Mouse (Mus musculus) neural tube, embryonic 11.5 days (tissue): ENCODE results near the gene Bhlhe41. TPM values are rescaled to one million over a fixed set of nuclear protein-coding genes. Genes with fewer than 3 reads are reported as not detected.

Experiments
- ATAC-seq: fragments of 200-750 bp; cut with Nextera tagmentation; 2 replicates; pipeline ENCODE4 v1.8.0; 2017; ENCODE audit warnings: moderate number of reproducible peaks, mild to moderate bottlenecking, moderate TSS enrichment, moderate library complexity; ENCODE audit not compliant: insufficient read depth, low FRiP score, low TSS enrichment
- DNase-seq: peaks from one replicate; pipeline ENCODE4 v3.0.0-alpha.2; 2015; ENCODE audit warnings: low spot score
- H3K27ac ChIP-seq: fragments of 300-500 bp; sonication (generic); 2 replicates; pipeline ENCODE4 v1.5.1; 2014; ENCODE audit warnings: low read depth, mild to moderate bottlenecking, low read length
- H3K27me3 ChIP-seq: fragments of 300-500 bp; sonication (generic); 2 replicates; pipeline ENCODE4 v1.6.1; 2014; ENCODE audit warnings: mild to moderate bottlenecking, low read length, mixed read lengths; ENCODE audit not compliant: control insufficient read depth, insufficient read depth
- H3K36me3 ChIP-seq: fragments of 300-500 bp; sonication (generic); 2 replicates; pipeline ENCODE4 v1.6.1; 2014; ENCODE audit warnings: mild to moderate bottlenecking, low read length, moderate library complexity, mixed read lengths; ENCODE audit not compliant: control insufficient read depth, insufficient read depth
- H3K4me1 ChIP-seq: fragments of 300-500 bp; sonication (generic); 2 replicates; pipeline ENCODE4 v1.6.1; 2014; ENCODE audit warnings: low read length, mixed read lengths; ENCODE audit not compliant: control insufficient read depth, insufficient read depth
- H3K4me2 ChIP-seq: fragments of 300-500 bp; sonication (generic); 2 replicates; pipeline ENCODE4 v1.6.1; 2014; ENCODE audit warnings: low read depth, mild to moderate bottlenecking, moderate library complexity
- H3K4me3 ChIP-seq: fragments of 300-500 bp; sonication (generic); 2 replicates; pipeline ENCODE4 v1.5.1; 2014; ENCODE audit warnings: low read depth, low read length
- H3K9ac ChIP-seq: fragments of 300-500 bp; sonication (generic); 2 replicates; pipeline ENCODE4 v1.6.1; 2014; ENCODE audit warnings: mild to moderate bottlenecking, low read length
- H3K9me3 ChIP-seq: fragments of 300-500 bp; sonication (generic); 2 replicates; pipeline ENCODE4 v1.6.1; 2016; ENCODE audit warnings: low read length; ENCODE audit not compliant: control insufficient read depth
- WGBS: fragments of 180-500 bp; shearing (Covaris S2); extraction: QIAGEN DNeasy Blood & Tissue Kit; methylation state at CpG from one replicate; pipeline ENCODE4 v1.1.7; 2014; 5-methylcytosine and 5-hydroxymethylcytosine counted together
- polyA plus RNA-seq: library from polyadenylated mRNA; unstranded; fragments of >200 nt; fragmentation: Nextera tagmentation; extraction: Ambion mirVana; gene quantifications from 2 replicates; pipeline ENCODE4 v1.2.1, GENCODE M21; 2014

Gene Bhlhe41
- polyA plus RNA-seq, 1 experiment from 2014 or later, result 1.0 TPM

DNA sequence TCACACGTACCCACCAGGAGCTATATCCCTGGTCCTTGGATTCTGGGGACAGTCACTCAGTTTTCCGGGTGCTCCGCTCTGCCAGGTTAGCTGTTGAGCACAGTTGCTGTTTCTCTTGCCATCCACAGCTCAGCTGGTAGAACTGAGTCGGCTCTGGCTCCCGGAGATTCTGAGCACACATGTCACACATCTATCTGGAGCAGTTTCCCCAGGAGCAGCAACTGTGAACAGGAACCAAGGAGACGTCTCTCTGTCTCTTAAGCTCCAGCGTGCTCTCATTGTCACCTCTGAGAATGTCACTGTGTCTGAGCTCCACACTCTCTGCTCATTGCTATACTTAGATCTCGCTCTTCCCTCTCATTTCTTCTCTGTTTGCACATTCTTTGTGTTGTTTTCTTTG lies 32.4 kb downstream of the Bhlhe41 start:
- Histone ChIP-seq H3K36me3 (no peaks in the 10 kb centered on the region), H3K27ac (no peak overlapping the region), H3K9me3 (no peaks in the 10 kb centered on the region), H3K4me3 (no peak overlapping the region), H3K4me2 (no peak overlapping the region), H3K27me3 (no peaks in the 10 kb centered on the region), H3K9ac (no peak overlapping the region), H3K4me1 (no peaks in the 10 kb centered on the region)
- 78% methylated on average over 8 of the region's 8 CpGs for WGBS
- DNase-seq (no peak), ATAC-seq (no peak)

DNA sequence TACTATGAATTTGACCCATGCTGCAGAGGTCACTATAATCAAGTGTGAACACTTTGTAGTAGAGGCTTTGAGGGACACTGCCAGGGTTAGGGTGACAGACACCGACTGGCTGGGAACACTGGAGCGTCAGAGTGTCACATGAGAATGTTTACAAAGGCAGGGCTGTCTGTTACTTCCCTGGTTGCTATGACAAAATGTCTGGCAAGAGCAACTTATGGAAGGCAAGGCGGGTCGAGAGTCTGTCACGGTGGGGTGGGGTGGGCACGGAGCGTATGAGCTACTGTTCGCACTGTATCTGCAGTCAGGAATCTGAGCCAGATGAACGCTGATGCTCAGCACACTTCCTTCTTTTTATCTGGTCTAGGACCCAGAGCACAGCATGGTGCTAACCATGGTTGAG lies 34.7 kb downstream of the Bhlhe41 start:
- DNase-seq (no peak), ATAC-seq (no peak)
- no peaks in the 10 kb centered on the region for H3K27me3 ChIP-seq

DNA sequence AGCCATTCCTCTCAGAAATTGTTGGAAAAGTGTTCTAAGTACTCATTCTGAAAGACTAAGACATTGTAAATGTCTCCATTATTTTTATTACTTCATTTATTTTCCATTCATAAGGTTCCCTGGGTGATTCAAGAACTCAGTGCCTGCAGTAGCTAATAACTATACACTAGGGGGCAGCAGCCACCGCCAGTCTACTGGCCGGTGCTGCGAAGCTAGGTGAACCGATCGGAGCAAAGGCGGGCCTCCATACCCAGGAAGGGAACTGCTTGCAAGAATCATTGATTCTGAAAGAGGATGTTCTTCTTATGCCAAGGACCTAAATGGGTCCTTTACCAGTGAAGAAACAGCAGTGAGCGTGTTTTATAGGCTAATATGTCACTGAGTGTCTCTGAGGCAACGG lies 35.2 kb downstream of the Bhlhe41 start:
- Histone ChIP-seq H3K27me3 (no peaks in the 10 kb centered on the region), H3K4me2 (no peak overlapping the region), H3K9ac (no peak overlapping the region), H3K4me1 (no peaks in the 10 kb centered on the region), H3K9me3 (no peaks in the 10 kb centered on the region), H3K36me3 (no peaks in the 10 kb centered on the region), H3K4me3 (no peak overlapping the region), H3K27ac (no peak overlapping the region)
- WGBS, result 19% methylated on average over 8 of the region's 8 CpGs
- no peak for ATAC-seq
- peak; percentile 73 for DNase-seq

More for the DNA sequence above, 34.7 kb downstream of the Bhlhe41 start:
- Histone ChIP-seq H3K4me3 (no peak overlapping the region), H3K9me3 (no peaks in the 10 kb centered on the region), H3K27ac (no peak overlapping the region), H3K36me3 (no peaks in the 10 kb centered on the region), H3K4me2 (no peak overlapping the region), H3K4me1 (no peaks in the 10 kb centered on the region), H3K9ac (no peak overlapping the region)
- WGBS, result 59% methylated on average over 9 of the region's 9 CpGs

GRCm38 (mm10) chr6:145829062-145829835 lies 36.1 kb downstream of the Bhlhe41 start:
- H3K4me2 ChIP-seq, result no peak overlapping the region
- H3K4me3 ChIP-seq, result no peak overlapping the region
- no peaks in the 10 kb centered on the region for H3K36me3 ChIP-seq
- H3K4me1 ChIP-seq, result no peaks in the 10 kb centered on the region
- DNase-seq (no peak), ATAC-seq (no peak)
- no peaks in the 10 kb centered on the region for H3K27me3 ChIP-seq
- 82% methylated on average over 16 of the region's 16 CpGs for WGBS
- no peaks in the 10 kb centered on the region for H3K9me3 ChIP-seq
- no peak overlapping the region for H3K9ac ChIP-seq
- no peak overlapping the region for H3K27ac ChIP-seq

DNA sequence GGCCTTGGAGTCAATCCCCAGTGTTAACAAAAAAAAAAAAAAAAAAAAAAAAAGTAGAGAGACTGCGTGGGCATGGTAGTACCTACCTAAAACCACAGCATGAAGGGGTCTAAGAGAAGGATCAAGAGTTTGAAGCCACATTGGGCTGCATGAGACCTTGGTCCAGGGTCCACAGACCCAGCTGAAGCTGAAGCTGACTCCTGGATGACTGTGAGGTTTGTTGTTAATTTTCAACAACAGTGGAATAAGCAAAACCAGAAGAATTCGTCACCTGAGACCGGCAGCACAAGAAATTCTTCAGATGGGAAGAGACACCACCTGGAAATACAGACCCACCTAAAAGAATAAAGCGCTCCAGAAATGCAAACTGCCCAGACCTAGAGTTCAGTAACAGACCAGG lies 39.1 kb downstream of the Bhlhe41 start:
- no peaks in the 10 kb centered on the region for H3K27me3 ChIP-seq
- no peak overlapping the region for H3K27ac ChIP-seq
- H3K9me3 ChIP-seq, result no peaks in the 10 kb centered on the region
- no peak overlapping the region for H3K4me2 ChIP-seq
- WGBS, result 96% methylated on average over 4 of the region's 4 CpGs
- no peak for DNase-seq
- no peaks in the 10 kb centered on the region for H3K36me3 ChIP-seq
- ATAC-seq, result no peak
- no peak overlapping the region for H3K4me3 ChIP-seq
- no peak overlapping the region for H3K9ac ChIP-seq
- no peaks in the 10 kb centered on the region for H3K4me1 ChIP-seq

- no peak overlapping the region for H3K9ac ChIP-seq
- H3K4me2 ChIP-seq, result no peak overlapping the region
- H3K4me3 ChIP-seq, result no peak overlapping the region
- WGBS, result 65% methylated on average over 5 of the region's 5 CpGs
- H3K9me3 ChIP-seq, result no peaks in the 10 kb centered on the region
- DNase-seq, result peak; percentile 25
- ATAC-seq, result no peak
- no peaks in the 10 kb centered on the region for H3K27me3 ChIP-seq
- H3K36me3 ChIP-seq, result no peaks in the 10 kb centered on the region
- no peaks in the 10 kb centered on the region for H3K4me1 ChIP-seq
- no peak overlapping the region for H3K27ac ChIP-seq
These were observed 41.6 kb downstream of the Bhlhe41 start for GRCm38 (mm10) chr6:145823588-145824234.

GRCm38 (mm10) chr6:145823103-145823502 lies 42.3 kb downstream of the Bhlhe41 start:
- Histone ChIP-seq H3K4me2 (no peak overlapping the region), H3K9me3 (no peaks in the 10 kb centered on the region), H3K36me3 (no peaks in the 10 kb centered on the region), H3K4me3 (no peak overlapping the region), H3K27ac (no peak overlapping the region), H3K9ac (no peak overlapping the region), H3K4me1 (no peaks in the 10 kb centered on the region), H3K27me3 (no peaks in the 10 kb centered on the region)
- 40% methylated on average over 6 of the region's 6 CpGs for WGBS
- ATAC-seq, result peak; percentile 71; the same call in 1 of the 2 replicates
- peak; percentile 50 for DNase-seq

- no peak for ATAC-seq
- no peaks in the 10 kb centered on the region for H3K36me3 ChIP-seq
- 67% methylated on average over 5 of the region's 5 CpGs for WGBS
- no peaks in the 10 kb centered on the region for H3K27me3 ChIP-seq
- no peak overlapping the region for H3K27ac ChIP-seq
- no peak overlapping the region for H3K4me3 ChIP-seq
- DNase-seq, result no peak
- no peak overlapping the region for H3K4me2 ChIP-seq
- H3K9me3 ChIP-seq, result no peaks in the 10 kb centered on the region
- no peaks in the 10 kb centered on the region for H3K4me1 ChIP-seq
- no peak overlapping the region for H3K9ac ChIP-seq
These were observed 43.1 kb downstream of the Bhlhe41 start for GRCm38 (mm10) chr6:145822218-145822617.

DNA sequence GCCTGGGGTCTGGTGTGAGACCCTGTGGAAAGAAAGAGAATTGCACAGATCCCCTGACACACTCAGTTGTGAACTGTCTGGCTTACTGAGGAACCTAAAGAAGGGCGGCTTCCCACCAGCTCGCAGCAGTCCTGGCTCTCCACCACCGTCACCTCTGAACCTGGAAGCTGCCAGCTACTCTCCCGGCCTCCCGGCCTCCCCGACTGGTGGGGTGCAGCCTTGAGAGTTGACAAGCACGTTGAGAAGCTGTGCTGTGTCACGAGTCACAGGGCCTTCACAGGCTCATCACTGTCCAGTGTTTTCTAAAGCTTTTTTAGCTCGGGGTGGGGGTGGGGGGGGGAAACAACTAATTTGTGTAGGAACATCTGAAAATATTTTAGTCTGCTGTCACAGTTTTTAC lies 46.2 kb downstream of the Bhlhe41 start:
- WGBS, result 91% methylated on average over 9 of the region's 9 CpGs
- Histone ChIP-seq H3K4me1 (no peaks in the 10 kb centered on the region), H3K27ac (no peak overlapping the region)

More for the DNA sequence above, 46.2 kb downstream of the Bhlhe41 start:
- H3K9me3 ChIP-seq, result no peaks in the 10 kb centered on the region
- no peak for DNase-seq
- H3K9ac ChIP-seq, result no peak overlapping the region
- ATAC-seq, result no peak
- no peaks in the 10 kb centered on the region for H3K27me3 ChIP-seq
- H3K4me3 ChIP-seq, result no peak overlapping the region
- H3K4me2 ChIP-seq, result no peak overlapping the region
- H3K36me3 ChIP-seq, result no peaks in the 10 kb centered on the region
